Mouse (Mus musculus) forebrain, embryonic 14.5 days (tissue): Measurements from ENCODE around the gene Acyp1. TPM values are rescaled to one million over a fixed set of nuclear protein-coding genes. Genes with fewer than 3 reads are reported as not detected.

ENCODE experiments used
- ATAC-seq: fragments of 200-750 bp; cut with Nextera tagmentation; 2 replicates; pipeline ENCODE4 v1.8.0; 2017; ENCODE audit warnings: mild to moderate bottlenecking, moderate library complexity
- DNase-seq: peaks from one replicate; pipeline ENCODE4 v3.0.0-alpha.2; 2015; ENCODE audit warnings: low spot score
- H3K27ac ChIP-seq: fragments of 300-500 bp; sonication (generic); 2 replicates; pipeline ENCODE4 v1.5.1; 2014; ENCODE audit warnings: low read depth, mild to moderate bottlenecking, control low read depth, low read length, moderate library complexity
- H3K27me3 ChIP-seq: fragments of 300-500 bp; sonication (generic); replicated peaks from 2 replicates; pipeline ENCODE4 v1.6.1; 2014; ENCODE audit warnings: low read length, control low read depth, mixed read lengths; ENCODE audit not compliant: control insufficient read depth, insufficient read depth
- H3K36me3 ChIP-seq: fragments of 300-500 bp; sonication (generic); 2 replicates; pipeline ENCODE4 v1.6.1; 2014; ENCODE audit warnings: low read length, control low read depth; ENCODE audit not compliant: control insufficient read depth, insufficient read depth
- H3K4me1 ChIP-seq: fragments of 300-500 bp; sonication (generic); 2 replicates; pipeline ENCODE4 v1.6.1; 2014; ENCODE audit warnings: antibody characterized with exemption, low read length, control low read depth; ENCODE audit not compliant: control insufficient read depth, insufficient read depth
- H3K4me2 ChIP-seq: fragments of 300-500 bp; sonication (generic); 2 replicates; pipeline ENCODE4 v1.6.1; 2014; ENCODE audit warnings: mild to moderate bottlenecking, control low read depth, low read length
- H3K4me3 ChIP-seq: fragments of 300-500 bp; sonication (generic); 2 replicates; pipeline ENCODE4 v1.5.1; 2014; ENCODE audit warnings: low read depth, low read length, control low read depth
- H3K9ac ChIP-seq: fragments of 300-500 bp; sonication (generic); 2 replicates; pipeline ENCODE4 v1.6.1; 2014; ENCODE audit warnings: mild to moderate bottlenecking, low read length, control low read depth, moderate library complexity
- H3K9me3 ChIP-seq: fragments of 300-500 bp; sonication (generic); replicated peaks from 2 replicates; pipeline ENCODE4 v1.6.1; 2016; ENCODE audit warnings: low read length, control low read depth, mixed read lengths; ENCODE audit not compliant: control insufficient read depth
- WGBS: fragments of 180-500 bp; shearing (Covaris S2); extraction: QIAGEN DNeasy Blood & Tissue Kit; methylation state at CpG from one replicate; pipeline ENCODE4 v1.1.7; 2014; 5-methylcytosine and 5-hydroxymethylcytosine counted together
- polyA plus RNA-seq: library from polyadenylated mRNA; unstranded; fragments of >200 nt; fragmentation: Nextera tagmentation; extraction: Ambion mirVana; gene quantifications from 2 replicates; pipeline ENCODE4 v1.2.1, GENCODE M21; 2014

Gene Acyp1
- polyA plus RNA-seq, 1 experiment from 2014 or later = 65.9 TPM

DNA sequence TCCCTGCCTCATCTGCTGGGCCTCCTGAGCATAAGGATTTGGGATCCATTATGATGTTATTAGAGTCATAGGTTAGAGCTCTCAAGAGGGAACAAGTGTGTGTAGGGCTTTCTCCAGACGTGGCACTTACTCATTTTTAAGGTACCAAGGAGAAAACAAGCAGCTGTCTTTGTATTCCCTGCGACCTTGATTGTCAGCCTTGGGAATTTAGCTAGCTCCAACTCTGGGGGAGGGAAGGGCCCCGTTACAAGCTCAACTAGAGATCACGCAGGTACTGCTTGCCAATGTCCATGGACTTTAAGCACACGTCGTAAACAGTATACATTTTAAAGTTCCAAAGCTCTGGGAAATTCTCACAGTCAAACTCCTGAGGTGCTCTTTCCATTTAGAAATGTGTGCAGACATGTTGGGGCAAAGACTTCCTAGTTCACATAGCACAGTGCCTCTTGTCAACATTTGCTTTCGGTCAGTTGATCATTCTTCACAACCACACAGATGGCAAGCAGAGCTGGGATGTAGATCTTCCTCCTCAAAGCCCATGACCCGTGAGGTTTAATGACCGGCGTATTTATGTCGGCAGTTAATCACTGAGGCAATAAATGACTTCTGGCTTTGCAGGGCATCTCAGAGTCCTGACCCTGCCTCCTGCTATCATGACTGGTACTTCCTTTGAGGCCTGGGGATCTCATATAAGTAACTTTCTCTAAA is 10.0 kb upstream of the Acyp1 start:
- Histone ChIP-seq H3K27me3 (no peaks in the 10 kb centered on the region), H3K4me3 (no peak overlapping the region), H3K4me2 (no peak overlapping the region), H3K36me3 (peaks cover 41% of the 10 kb centered on the region), H3K27ac (no peak overlapping the region), H3K9me3 (peaks cover 5% of the 10 kb centered on the region; the same call in 1 of the 2 replicates), H3K4me1 (no peaks in the 10 kb centered on the region), H3K9ac (no peak overlapping the region)
- DNase-seq (no peak), ATAC-seq (no peak)
- 89% methylated on average over 11 of the region's 11 CpGs for WGBS

DNA sequence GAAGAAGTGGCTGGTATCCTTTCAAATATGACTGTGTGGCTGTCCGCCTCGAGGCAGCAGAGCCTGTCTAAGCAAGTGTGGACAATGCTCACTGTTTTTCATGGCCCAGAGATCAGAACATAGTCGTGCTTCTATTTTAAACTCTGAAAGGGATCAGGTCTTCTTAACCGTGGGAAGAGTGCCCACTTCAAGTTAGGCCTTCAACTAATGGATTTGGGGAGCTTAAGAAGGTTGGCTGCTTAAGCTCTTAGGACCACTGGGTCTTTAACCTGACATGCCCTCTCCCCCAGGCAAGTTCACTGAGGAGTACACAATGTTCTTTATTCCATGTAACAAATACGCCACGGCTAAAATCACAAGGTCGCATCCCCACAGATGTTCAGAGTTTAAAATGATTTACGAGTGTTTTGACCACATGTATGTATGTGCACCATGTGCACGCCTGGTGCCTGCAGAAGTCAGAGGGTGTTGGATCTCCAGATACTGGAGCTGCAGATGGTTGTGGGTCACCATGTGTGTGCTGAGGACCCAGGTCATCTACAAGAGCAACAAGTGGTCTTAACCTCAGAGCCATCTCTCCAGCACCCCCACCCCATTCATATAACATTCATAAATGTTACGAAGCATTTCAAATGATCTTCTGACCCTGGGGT is 9.2 kb upstream of the Acyp1 start:
- Histone ChIP-seq H3K36me3 (peaks cover 34% of the 10 kb centered on the region), H3K9ac (no peak overlapping the region), H3K27me3 (no peaks in the 10 kb centered on the region), H3K9me3 (peaks cover 5% of the 10 kb centered on the region; the same call in 1 of the 2 replicates), H3K27ac (no peak overlapping the region), H3K4me1 (no peaks in the 10 kb centered on the region), H3K4me2 (no peak overlapping the region), H3K4me3 (no peak overlapping the region)
- WGBS = 82% methylated on average over 10 of the region's 10 CpGs
- no peak for ATAC-seq
- no peak for DNase-seq

- Histone ChIP-seq H3K9me3 (peaks cover 5% of the 10 kb centered on the region; the same call in 1 of the 2 replicates), H3K4me2 (no peak overlapping the region), H3K4me3 (no peak overlapping the region), H3K4me1 (no peaks in the 10 kb centered on the region), H3K27ac (no peak overlapping the region), H3K36me3 (peaks cover 29% of the 10 kb centered on the region), H3K9ac (no peak overlapping the region), H3K27me3 (no peaks in the 10 kb centered on the region)
- DNase-seq = no peak
- ATAC-seq = no peak
- WGBS = 74% methylated on average over 5 of the region's 5 CpGs
These were observed 8.7 kb upstream of the Acyp1 start for GRCm38 (mm10) chr12:85296915-85297314.

DNA sequence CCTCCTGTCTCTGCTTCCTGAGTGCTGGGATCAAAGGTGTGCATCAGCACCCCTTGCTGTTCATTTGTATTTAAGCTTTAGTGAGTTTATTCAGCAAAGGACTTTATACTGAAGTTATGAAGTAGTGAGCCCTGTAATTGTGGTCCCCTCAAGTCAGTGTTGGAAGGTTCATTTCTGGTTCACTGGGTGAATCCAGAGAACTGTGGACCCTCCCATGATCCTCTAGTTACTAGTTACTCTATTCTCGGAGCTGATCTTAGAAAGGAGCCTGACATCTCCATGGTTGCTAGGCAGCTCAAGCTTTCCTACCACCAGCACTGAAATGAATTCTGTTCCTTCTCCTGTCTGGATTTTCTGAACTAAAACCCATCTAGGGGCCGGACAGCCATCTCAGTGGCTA is 7.3 kb upstream of the Acyp1 start:
- H3K36me3 ChIP-seq = peaks cover 15% of the 10 kb centered on the region
- H3K9ac ChIP-seq = no peak overlapping the region
- no peaks in the 10 kb centered on the region for H3K27me3 ChIP-seq
- H3K4me2 ChIP-seq = no peak overlapping the region
- ATAC-seq (no peak), DNase-seq (no peak)
- WGBS = 97% methylated on average over 2 of the region's 2 CpGs
- no peak overlapping the region for H3K4me3 ChIP-seq
- peaks cover 5% of the 10 kb centered on the region; the same call in 1 of the 2 replicates for H3K9me3 ChIP-seq
- no peaks in the 10 kb centered on the region for H3K4me1 ChIP-seq
- no peak overlapping the region for H3K27ac ChIP-seq

GRCm38 (mm10) chr12:85292906-85293305 is 4.7 kb upstream of the Acyp1 start:
- ATAC-seq (no peak), DNase-seq (no peak)
- no peaks in the 10 kb centered on the region for H3K36me3 ChIP-seq
- H3K4me2 ChIP-seq = no peak overlapping the region
- peaks cover 5% of the 10 kb centered on the region; the same call in 1 of the 2 replicates for H3K9me3 ChIP-seq
- H3K27ac ChIP-seq = no peak overlapping the region
- H3K4me3 ChIP-seq = no peak overlapping the region
- H3K9ac ChIP-seq = no peak overlapping the region
- H3K27me3 ChIP-seq = no peaks in the 10 kb centered on the region
- peaks cover 3% of the 10 kb centered on the region; the same call in 1 of the 2 replicates for H3K4me1 ChIP-seq

DNA sequence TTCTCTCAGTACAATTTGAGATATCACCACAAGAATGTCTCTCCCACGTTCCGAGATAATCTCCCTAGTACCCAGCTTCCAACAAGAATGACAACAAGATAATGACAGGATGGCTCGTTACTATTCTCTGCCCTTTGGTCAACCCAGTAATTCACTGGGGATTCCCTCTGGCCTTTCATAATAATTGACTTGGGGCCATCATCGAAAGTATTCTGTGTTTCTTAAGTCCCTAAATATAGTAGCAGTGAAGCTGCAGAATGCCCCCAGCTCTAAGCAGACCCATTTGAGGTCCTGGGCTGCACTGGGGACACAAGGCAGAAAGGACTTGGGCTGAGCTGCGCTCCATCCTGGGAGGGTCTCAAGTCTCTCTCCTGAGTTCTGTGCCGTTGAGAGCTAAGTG is 4.0 kb upstream of the Acyp1 start:
- ATAC-seq (no peak), DNase-seq (no peak)
- Histone ChIP-seq H3K4me3 (no peak overlapping the region), H3K4me2 (no peak overlapping the region), H3K27ac (no peak overlapping the region), H3K9me3 (peaks cover 5% of the 10 kb centered on the region; the same call in 1 of the 2 replicates), H3K9ac (no peak overlapping the region), H3K27me3 (no peaks in the 10 kb centered on the region), H3K4me1 (peaks cover 3% of the 10 kb centered on the region; the same call in 1 of the 2 replicates), H3K36me3 (no peaks in the 10 kb centered on the region)
- WGBS = 74% methylated on average over 6 of the region's 6 CpGs

DNA sequence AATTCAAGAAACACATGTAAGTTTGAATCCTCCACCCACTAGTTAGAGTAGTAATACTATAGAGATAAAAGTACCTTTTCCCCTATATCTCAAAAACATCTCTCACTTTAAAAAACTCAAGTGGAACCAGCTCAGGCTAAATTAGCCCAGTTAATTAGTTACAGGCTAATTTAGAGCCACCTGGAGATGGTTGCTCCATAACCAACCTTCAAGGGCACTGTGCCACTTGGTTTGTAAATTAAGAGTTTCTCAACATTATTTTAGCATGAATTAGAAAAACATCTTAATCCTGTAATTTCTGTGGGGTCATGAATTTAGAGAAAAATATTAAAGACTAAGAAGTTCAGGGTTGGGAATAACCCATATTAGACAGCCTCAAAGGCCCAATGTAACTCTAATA is 3.3 kb upstream of the Acyp1 start:
- H3K27ac ChIP-seq = no peak overlapping the region
- DNase-seq (no peak), ATAC-seq (no peak)
- no peaks in the 10 kb centered on the region for H3K36me3 ChIP-seq
- H3K9me3 ChIP-seq = peaks cover 5% of the 10 kb centered on the region; the same call in 1 of the 2 replicates
- no peak overlapping the region for H3K4me3 ChIP-seq
- H3K4me1 ChIP-seq = peaks cover 3% of the 10 kb centered on the region; the same call in 1 of the 2 replicates
- no peaks in the 10 kb centered on the region for H3K27me3 ChIP-seq
- no peak overlapping the region for H3K4me2 ChIP-seq
- H3K9ac ChIP-seq = no peak overlapping the region

DNA sequence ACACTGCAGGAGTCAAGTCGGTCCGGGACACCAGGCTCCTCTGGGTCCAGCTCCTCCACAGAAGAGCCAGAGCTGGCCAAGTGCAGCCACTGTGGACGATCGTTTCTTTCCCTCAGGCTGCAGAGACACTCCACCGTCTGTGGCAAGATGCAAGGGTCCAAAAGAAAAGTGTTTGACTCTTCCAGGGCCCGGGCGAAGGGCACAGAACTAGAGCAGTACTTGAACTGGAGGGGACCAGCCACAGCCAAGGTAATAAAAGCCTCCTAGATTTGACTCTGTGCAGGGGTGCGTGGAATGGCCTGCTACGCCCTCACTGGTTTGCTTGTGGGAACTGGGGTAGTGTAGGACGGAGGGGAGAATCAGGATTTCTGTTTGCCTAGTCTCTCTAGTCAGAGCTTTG is 2.4 kb upstream of the Acyp1 start:
- peaks cover 5% of the 10 kb centered on the region; the same call in 1 of the 2 replicates for H3K9me3 ChIP-seq
- H3K4me1 ChIP-seq = peaks cover 3% of the 10 kb centered on the region; the same call in 1 of the 2 replicates
- DNase-seq = no peak
- H3K9ac ChIP-seq = no peak overlapping the region
- 81% methylated on average over 10 of the region's 10 CpGs for WGBS
- H3K27me3 ChIP-seq = no peaks in the 10 kb centered on the region
- H3K36me3 ChIP-seq = no peaks in the 10 kb centered on the region
- no peak overlapping the region for H3K27ac ChIP-seq
- no peak overlapping the region for H3K4me3 ChIP-seq
- ATAC-seq = no peak
- H3K4me2 ChIP-seq = no peak overlapping the region
